ENCODE assay signal across 8 mouse cellular contexts in genomic region chr14:33939117-33939516, GRCm38 (mm10). TPM values are rescaled to one million over a fixed set of nuclear protein-coding genes. Genes with fewer than 3 reads are reported as not detected.
DNase-seq lines count a peak whose midpoint lies in the region; ATAC-seq and TF ChIP-seq lines count a peak whose summit lies in the region.

No protein-coding gene starts in this region.

- H3K4me3 ChIP-seq in ES-Bruce4 (ENCODE audit: low read depth, low read length), result no peak overlapping the region
- no peak overlapping the region for H3K4me3 ChIP-seq in forebrain, embryonic 11.5 days (ENCODE audit: low read depth, low read length)
- H3K4me3 ChIP-seq in lung, embryonic 15.5 days, result no peak overlapping the region

- no peaks in the 10 kb centered on the region for H3K4me1 ChIP-seq in ES-Bruce4 (ENCODE audit: control insufficient read depth, insufficient read depth, low read length)
- H3K4me1 ChIP-seq in forebrain, embryonic 11.5 days (replicated peaks; ENCODE audit: control insufficient read depth, insufficient read depth, low read length), result no peaks in the 10 kb centered on the region
- no peaks in the 10 kb centered on the region for H3K4me1 ChIP-seq in lung, embryonic 15.5 days

- peak overlapping the region; percentile 19; the same call in 1 of the 2 replicates for H3K4me2 ChIP-seq in forebrain, embryonic 11.5 days (ENCODE audit: low read depth, low read length, severe bottlenecking)
- H3K4me2 ChIP-seq in lung, embryonic 15.5 days, result peak overlapping the region; percentile 28; the same call in 1 of the 2 replicates

- DNase-seq in brain, adult 2 months (ENCODE audit: low read depth, low spot score), result peak; percentile 83
- DNase-seq in forebrain, embryonic 11.5 days (ENCODE audit: low spot score), result peak; percentile 87
- DNase-seq in heart, postnatal 14 days, result peak; percentile 64 to 76
- DNase-seq in layer of hippocampus, adult 8-10 months (ENCODE audit: low spot score in 2 of 2), result peak; percentile 55 to 80
- peak; percentile 68 for DNase-seq in retina, postnatal 7 days (ENCODE audit: low read depth, low spot score)
- DNase-seq in T-cell, adult 2 months (ENCODE audit: low spot score), result no peak

- no peak for TF ChIP-seq POLR2A in ES-Bruce4 (IDR thresholded peaks at IDR 0.05; ENCODE audit: insufficient read depth, low read length)

- no peaks in the 10 kb centered on the region for H3K27me3 ChIP-seq in ES-Bruce4 (ENCODE audit: control insufficient read depth, insufficient read depth, low read length, poor library complexity, severe bottlenecking)
- no peaks in the 10 kb centered on the region for H3K27me3 ChIP-seq in forebrain, embryonic 11.5 days (ENCODE audit: control insufficient read depth, insufficient read depth, low read length)
- H3K27me3 ChIP-seq in lung, embryonic 15.5 days, result 0 out of 2 replicates have a peak, but pooled peaks cover 4% of the 10 kb centered on the region

- peak; percentile 90 for TF ChIP-seq CTCF in ES-Bruce4 (IDR thresholded peaks at IDR 0.05; ENCODE audit: low read depth, low read length)

- H3K9me3 ChIP-seq in ES-Bruce4 (replicated peaks; ENCODE audit: control insufficient read depth, insufficient read depth, low read length, poor library complexity, severe bottlenecking), result no peaks in the 10 kb centered on the region
- H3K9me3 ChIP-seq in forebrain, embryonic 11.5 days (ENCODE audit: control insufficient read depth, low read length), result no peaks in the 10 kb centered on the region
- H3K9me3 ChIP-seq in lung, embryonic 15.5 days, result no peaks in the 10 kb centered on the region

- ATAC-seq in forebrain, embryonic 11.5 days (replicated peaks; ENCODE audit: low FRiP score), result 0 out of 2 replicates have a peak, but pooled peaks have one; percentile 18
- peak; percentile 33; the same call in 1 of the 2 replicates for ATAC-seq in lung, embryonic 15.5 days (ENCODE audit: borderline replicate concordance, extremely low read depth, low FRiP score, low TSS enrichment)

- intact Hi-C loops in heart, postnatal 14 days (cut with DNase I), result loop anchor here (1.0 kb wide), 1 partner anchor 264 kb away; no protein-coding TSS in a partner anchor

- no peak overlapping the region for H3K9ac ChIP-seq in ES-Bruce4 (ENCODE audit: low read depth, poor library complexity, severe bottlenecking)
- no peak overlapping the region for H3K9ac ChIP-seq in forebrain, embryonic 11.5 days (ENCODE audit: low read length)
- H3K9ac ChIP-seq in lung, embryonic 15.5 days, result no peak overlapping the region

- no peak overlapping the region for H3K27ac ChIP-seq in ES-Bruce4 (ENCODE audit: insufficient read depth, low read length)
- H3K27ac ChIP-seq in forebrain, embryonic 11.5 days (ENCODE audit: low read depth, low read length), result no peak overlapping the region
- H3K27ac ChIP-seq in lung, embryonic 15.5 days, result no peak overlapping the region

- WGBS in forebrain, embryonic 11.5 days, result 31% methylated on average over 9 of the region's 9 CpGs
- WGBS in lung, embryonic 15.5 days, result 25% methylated on average over 9 of the region's 9 CpGs

- no peaks in the 10 kb centered on the region for H3K36me3 ChIP-seq in ES-Bruce4 (ENCODE audit: control insufficient read depth, insufficient read depth, low read length, poor library complexity, severe bottlenecking)
- no peaks in the 10 kb centered on the region for H3K36me3 ChIP-seq in forebrain, embryonic 11.5 days (ENCODE audit: control insufficient read depth, insufficient read depth, low read length)
- H3K36me3 ChIP-seq in lung, embryonic 15.5 days, result no peaks in the 10 kb centered on the region

- TF ChIP-seq EP300 in ES-Bruce4 (IDR thresholded peaks at IDR 0.05; ENCODE audit: insufficient read depth, low read depth, low read length), result no peak

RNA-seq across cellular contexts. Expression of gene Gdf2, which starts 1.7 kb away (rescaled TPM):
- not detected in 2 replicates for polyA plus RNA-seq in ES-Bruce4 (2011; ENCODE audit: insufficient read depth, insufficient read length, low read depth, missing spikeins)
- not detected in 2 replicates for polyA plus RNA-seq in forebrain, embryonic 11.5 days (2014; fragmentation: Nextera tagmentation; extraction: Ambion mirVana)
- total RNA-seq in heart, postnatal 14 days (2021), result under 1 TPM; 0.17 to 0.20 TPM
- total RNA-seq in layer of hippocampus, adult 8-10 months (2022), result not detected
- polyA plus RNA-seq in lung, embryonic 15.5 days (2015; fragmentation: Nextera tagmentation; extraction: Ambion mirVana), result 0.05 TPM in 1 of 2 replicates, not detected in the other

RNA-seq across cellular contexts. Expression of gene Rbp3, which starts 14.7 kb away (rescaled TPM):
- polyA plus RNA-seq in ES-Bruce4 (2011; ENCODE audit: insufficient read depth, insufficient read length, low read depth, missing spikeins), result not detected in 2 replicates
- not detected in 2 replicates for polyA plus RNA-seq in forebrain, embryonic 11.5 days (2014; fragmentation: Nextera tagmentation; extraction: Ambion mirVana)
- not detected for total RNA-seq in heart, postnatal 14 days (2021)
- total RNA-seq in layer of hippocampus, adult 8-10 months (2022), result 1 to 10 TPM in 1 of 4 experiments, under 1 TPM in 1, not detected in 2; 0.06 to 1.0 TPM
- 0.02 TPM in 1 of 2 replicates, not detected in the other for polyA plus RNA-seq in lung, embryonic 15.5 days (2015; fragmentation: Nextera tagmentation; extraction: Ambion mirVana)

RNA-seq across cellular contexts. Expression of gene Gdf10, which starts 15.7 kb away (rescaled TPM):
- polyA plus RNA-seq in ES-Bruce4 (2011; ENCODE audit: insufficient read depth, insufficient read length, low read depth, missing spikeins), result 0.17 TPM in 1 of 2 replicates, not detected in the other
- 2.4 and 2.8 TPM in 2 replicates for polyA plus RNA-seq in forebrain, embryonic 11.5 days (2014; fragmentation: Nextera tagmentation; extraction: Ambion mirVana)
- total RNA-seq in heart, postnatal 14 days (2021), result 1 to 10 TPM; 2.6 to 3.9 TPM
- total RNA-seq in layer of hippocampus, adult 8-10 months (2022), result 1 to 10 TPM; 3.9 to 4.8 (median 4.7) TPM
- 6.2 and 7.6 TPM in 2 replicates for polyA plus RNA-seq in lung, embryonic 15.5 days (2015; fragmentation: Nextera tagmentation; extraction: Ambion mirVana)

RNA-seq across cellular contexts. Expression of gene Zfp488, which starts 39.4 kb away (rescaled TPM):
- polyA plus RNA-seq in ES-Bruce4 (2011; ENCODE audit: insufficient read depth, insufficient read length, low read depth, missing spikeins), result not detected in 2 replicates
- 0.08 and 0.09 TPM in 2 replicates for polyA plus RNA-seq in forebrain, embryonic 11.5 days (2014; fragmentation: Nextera tagmentation; extraction: Ambion mirVana)
- total RNA-seq in heart, postnatal 14 days (2021), result not detected
- 1 to 10 TPM; 3.7 to 5.1 (median 4.3) TPM for total RNA-seq in layer of hippocampus, adult 8-10 months (2022)
- polyA plus RNA-seq in lung, embryonic 15.5 days (2015; fragmentation: Nextera tagmentation; extraction: Ambion mirVana), result not detected in 2 replicates
